Mouse (Mus musculus): ENCODE data around the gene G530012D18Rik. TPM values are rescaled to one million over a fixed set of nuclear protein-coding genes. Genes with fewer than 3 reads are reported as not detected.
"Not testable (repeated sequence)": the region's sequence is repeated elsewhere in the genome, so short reads cannot be mapped to it uniquely, and the experiment has no call there.

Gene G530012D18Rik
- not detected in 2 replicates for polyA plus RNA-seq (2015; fragmentation: Nextera tagmentation; extraction: Ambion mirVana)

DNA sequence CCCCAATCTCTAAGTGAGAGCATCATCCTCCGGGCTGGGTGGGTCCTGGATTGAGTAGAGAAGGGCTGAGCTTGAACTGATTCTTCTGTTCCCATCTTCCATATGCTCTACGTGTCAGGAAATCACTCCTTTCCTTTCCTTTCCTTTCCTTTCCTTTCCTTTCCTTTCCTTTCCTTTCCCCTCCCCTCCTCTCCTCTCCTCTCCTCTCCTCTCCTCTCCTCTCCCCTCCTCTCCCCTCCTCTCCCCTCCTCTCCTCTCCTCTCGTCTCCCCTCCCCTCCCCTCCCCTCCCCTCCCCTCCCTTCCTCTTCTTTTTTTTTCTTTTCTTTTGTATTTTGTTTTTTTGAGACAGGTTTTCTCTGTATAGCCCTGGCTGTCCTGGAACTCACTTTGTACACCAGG, at the start of gene G530012D18Rik:
G530012D18Rik (plus strand) TSS at position 301 of the 400 bp plus-strand sequence.
- WGBS (ENCODE audit: insufficient replicate concordance), result 47% methylated on average over 2 of the region's 3 CpGs
- ATAC-seq (ENCODE audit: low read depth); H3K9me3 ChIP-seq (replicated peaks): not testable (repeated sequence)

GRCm38 (mm10) chr1:85526401-85526800, 49.1 kb upstream of the G530012D18Rik start:
- not testable (repeated sequence) for H3K9ac ChIP-seq; H3K4me2 ChIP-seq; H3K36me3 ChIP-seq; H3K27ac ChIP-seq; H3K27me3 ChIP-seq; DNase-seq; H3K4me3 ChIP-seq (replicated peaks); ATAC-seq (ENCODE audit: low read depth); H3K4me1 ChIP-seq (replicated peaks); H3K9me3 ChIP-seq (replicated peaks)
- WGBS (ENCODE audit: insufficient replicate concordance), result 55% methylated on average over 3 of the region's 3 CpGs

More for the DNA sequence above, at the start of gene G530012D18Rik:
- H3K27me3 ChIP-seq; H3K9ac ChIP-seq; H3K4me1 ChIP-seq (replicated peaks); H3K4me2 ChIP-seq; H3K27ac ChIP-seq; DNase-seq; H3K36me3 ChIP-seq; H3K4me3 ChIP-seq (replicated peaks): not testable (repeated sequence)

GRCm38 (mm10) chr1:85528451-85529110, 46.9 kb upstream of the G530012D18Rik start:
- not testable (repeated sequence) for H3K27ac ChIP-seq; ATAC-seq (ENCODE audit: low read depth); H3K9me3 ChIP-seq (replicated peaks); H3K27me3 ChIP-seq; H3K4me1 ChIP-seq (replicated peaks); H3K9ac ChIP-seq; H3K4me2 ChIP-seq; H3K4me3 ChIP-seq (replicated peaks); H3K36me3 ChIP-seq; DNase-seq
- WGBS (ENCODE audit: insufficient replicate concordance), result 62% methylated on average over 13 of the region's 15 CpGs

DNA sequence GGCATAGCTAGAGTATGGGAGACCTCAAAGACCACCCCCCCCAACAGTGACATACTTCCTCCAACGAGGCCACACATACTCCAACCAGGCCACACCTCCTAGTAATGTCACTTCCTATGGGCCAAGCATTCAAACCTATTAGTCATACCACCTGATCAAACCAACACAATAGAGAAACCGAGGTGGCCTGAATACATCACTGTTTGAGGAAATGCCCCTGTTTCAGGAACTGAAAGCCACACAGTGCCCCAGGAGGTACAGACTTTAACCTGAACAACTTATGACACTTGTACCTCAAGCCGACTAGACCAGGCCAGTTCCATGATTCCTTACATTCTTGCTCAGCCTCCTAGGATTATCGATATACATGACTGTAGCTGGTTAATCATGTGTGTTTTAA, 31.7 kb upstream of the G530012D18Rik start:
- WGBS (ENCODE audit: insufficient replicate concordance), result 45% methylated on average over 4 of the region's 4 CpGs
- not testable (repeated sequence) for ATAC-seq (ENCODE audit: low read depth)

DNA sequence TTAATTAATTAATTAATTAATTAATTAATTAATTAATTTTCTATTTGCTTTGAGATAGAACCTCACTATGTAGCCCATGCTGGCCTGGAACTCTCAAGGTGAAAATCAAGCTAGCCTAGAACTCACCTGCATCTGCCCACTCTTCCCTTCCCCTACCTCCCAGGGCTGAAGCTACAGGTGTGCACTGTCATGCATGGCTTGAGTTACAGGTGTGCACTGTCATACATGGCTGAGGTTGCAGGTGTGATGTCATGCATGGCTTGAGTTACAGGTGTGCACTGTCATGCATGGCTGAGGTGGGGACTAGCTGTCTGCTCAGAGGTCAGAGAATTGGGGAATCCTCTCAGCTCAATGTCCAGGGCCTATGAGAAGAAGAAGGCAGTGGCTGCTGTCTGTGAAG, 29.0 kb upstream of the G530012D18Rik start:
- not testable (repeated sequence) for ATAC-seq (ENCODE audit: low read depth); H3K4me1 ChIP-seq (replicated peaks); H3K4me2 ChIP-seq; H3K4me3 ChIP-seq (replicated peaks); H3K36me3 ChIP-seq; H3K9ac ChIP-seq; H3K27ac ChIP-seq; DNase-seq; H3K9me3 ChIP-seq (replicated peaks); H3K27me3 ChIP-seq

More for the DNA sequence above, 31.7 kb upstream of the G530012D18Rik start:
- H3K9ac ChIP-seq; DNase-seq; H3K27me3 ChIP-seq; H3K36me3 ChIP-seq; H3K27ac ChIP-seq; H3K9me3 ChIP-seq (replicated peaks); H3K4me3 ChIP-seq (replicated peaks); H3K4me1 ChIP-seq (replicated peaks); H3K4me2 ChIP-seq: not testable (repeated sequence)

- not testable (repeated sequence) for H3K4me3 ChIP-seq (replicated peaks); H3K36me3 ChIP-seq; H3K9me3 ChIP-seq (replicated peaks); DNase-seq; H3K27ac ChIP-seq; ATAC-seq (ENCODE audit: low read depth); H3K27me3 ChIP-seq; H3K4me1 ChIP-seq (replicated peaks); H3K9ac ChIP-seq; H3K4me2 ChIP-seq
- 65% methylated on average over 4 of the region's 4 CpGs for WGBS (ENCODE audit: insufficient replicate concordance)
These were observed 20.2 kb upstream of the G530012D18Rik start for GRCm38 (mm10) chr1:85555261-85555660.

DNA sequence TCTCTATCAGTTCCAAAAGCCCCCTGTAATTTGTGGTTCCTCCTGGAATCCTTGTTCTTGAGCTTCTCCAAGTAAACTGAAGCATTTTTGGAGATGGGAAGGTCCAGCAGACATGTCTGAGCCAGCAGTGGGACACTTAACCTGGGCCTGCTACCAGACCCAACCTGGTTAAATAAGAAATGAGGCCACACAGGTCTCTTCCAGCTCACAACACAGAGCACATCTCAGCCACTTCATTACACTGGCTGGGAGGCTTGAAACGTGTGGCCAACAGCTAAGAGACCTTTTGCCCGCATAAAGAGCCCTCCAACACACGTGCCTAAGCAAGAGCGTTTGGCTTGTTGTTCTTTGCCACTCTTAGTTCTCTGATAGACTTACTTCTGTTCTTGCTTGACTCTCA, 1.9 kb upstream of the G530012D18Rik start:
- 68% methylated on average over 4 of the region's 4 CpGs for WGBS (ENCODE audit: insufficient replicate concordance)
- not testable (repeated sequence) for H3K4me1 ChIP-seq (replicated peaks); H3K4me3 ChIP-seq (replicated peaks); H3K36me3 ChIP-seq; H3K9me3 ChIP-seq (replicated peaks); H3K4me2 ChIP-seq; H3K9ac ChIP-seq; H3K27ac ChIP-seq; H3K27me3 ChIP-seq; ATAC-seq (ENCODE audit: low read depth); DNase-seq

GRCm38 (mm10) chr1:85578372-85579010, 3.0 kb downstream of the G530012D18Rik start:
- H3K27ac ChIP-seq; ATAC-seq (ENCODE audit: low read depth); H3K4me2 ChIP-seq; H3K4me3 ChIP-seq (replicated peaks); H3K9ac ChIP-seq; DNase-seq; H3K4me1 ChIP-seq (replicated peaks); H3K9me3 ChIP-seq (replicated peaks); H3K36me3 ChIP-seq; H3K27me3 ChIP-seq: not testable (repeated sequence)
- 34% methylated on average over 3 of the region's 3 CpGs for WGBS (ENCODE audit: insufficient replicate concordance)

GRCm38 (mm10) chr1:85579199-85580147, 4.0 kb downstream of the G530012D18Rik start:
- H3K4me1 ChIP-seq (replicated peaks); H3K4me2 ChIP-seq; H3K27me3 ChIP-seq; H3K4me3 ChIP-seq (replicated peaks); ATAC-seq (ENCODE audit: low read depth); H3K9ac ChIP-seq; H3K27ac ChIP-seq; H3K9me3 ChIP-seq (replicated peaks); H3K36me3 ChIP-seq; DNase-seq: not testable (repeated sequence)
- WGBS (ENCODE audit: insufficient replicate concordance), result 65% methylated on average over 6 of the region's 7 CpGs

DNA sequence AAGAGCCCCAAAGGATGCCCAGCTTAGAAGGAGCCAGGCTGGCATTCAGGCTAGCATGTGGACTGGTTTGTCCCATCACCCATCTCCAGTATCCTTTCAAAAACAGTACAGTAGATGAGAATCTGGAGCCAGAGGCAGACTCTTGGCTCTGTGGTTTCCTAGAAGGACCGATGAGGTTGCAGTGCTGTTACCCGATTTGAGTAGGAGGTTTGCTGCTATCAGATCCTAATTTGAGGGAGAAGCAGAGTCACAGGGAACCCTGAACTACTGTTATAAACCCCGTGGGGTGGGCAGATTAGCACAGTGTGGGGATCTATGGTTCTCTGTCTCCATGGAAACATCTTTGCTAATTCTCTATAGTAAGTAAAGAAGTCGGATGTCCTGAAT, 4.7 kb downstream of the G530012D18Rik start:
- 33% methylated on average over 3 of the region's 4 CpGs for WGBS (ENCODE audit: insufficient replicate concordance)
- peak; percentile 39; the same call in 1 of the 2 replicates for ATAC-seq (ENCODE audit: low read depth)
- H3K27me3 ChIP-seq; H3K27ac ChIP-seq; H3K4me2 ChIP-seq; H3K36me3 ChIP-seq; DNase-seq; H3K4me3 ChIP-seq (replicated peaks); H3K9me3 ChIP-seq (replicated peaks); H3K9ac ChIP-seq; H3K4me1 ChIP-seq (replicated peaks): not testable (repeated sequence)

DNA sequence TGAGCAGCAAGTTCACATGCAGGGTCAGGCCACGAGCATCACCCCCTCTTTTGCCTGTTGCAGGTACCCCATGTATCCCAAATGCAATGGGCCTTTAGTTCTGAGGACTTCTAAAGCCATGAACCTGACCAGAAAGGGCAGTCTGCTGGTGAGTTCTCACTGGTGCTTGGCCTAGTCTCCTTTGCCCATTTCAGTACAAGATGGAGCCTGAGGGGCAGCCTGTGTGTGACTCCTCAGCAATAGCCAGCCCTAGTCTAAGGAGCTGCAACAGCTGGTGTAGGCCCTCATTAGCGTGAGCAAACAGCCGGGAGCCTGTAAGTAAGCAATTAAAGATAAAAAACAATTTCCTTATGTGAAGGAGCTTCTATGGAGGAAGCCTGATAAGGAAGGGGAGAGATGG, 5.1 kb downstream of the G530012D18Rik start:
- H3K36me3 ChIP-seq; H3K9ac ChIP-seq; H3K27ac ChIP-seq; H3K4me1 ChIP-seq (replicated peaks); H3K4me2 ChIP-seq; H3K4me3 ChIP-seq (replicated peaks); H3K9me3 ChIP-seq (replicated peaks); ATAC-seq (ENCODE audit: low read depth); DNase-seq; H3K27me3 ChIP-seq: not testable (repeated sequence)
- WGBS (ENCODE audit: insufficient replicate concordance), result 44% methylated on average over 3 of the region's 3 CpGs
